Mouse (Mus musculus) megakaryocyte-erythroid progenitor cell, adult 5-6 weeks (primary cell): ENCODE data around the gene Cdk2ap1. TPM values are rescaled to one million over a fixed set of nuclear protein-coding genes. Genes with fewer than 3 reads are reported as not detected.
"Not testable (repeated sequence)": the region's sequence is repeated elsewhere in the genome, so short reads cannot be mapped to it uniquely, and the experiment has no call there.

ENCODE experiments used
- ATAC-seq: replicated peaks from 2 replicates; pipeline ENCODE4 v1.8.0; 2016; ENCODE audit warnings: mild to moderate bottlenecking, inconsistent platforms; ENCODE audit not compliant: severe bottlenecking, poor library complexity, low FRiP score, low TSS enrichment
- total RNA-seq, 2 experiments: library from RNA; stranded (forward) in 1 of 2; stranded (reverse) in 1 of 2; fragments of 200-1000, 215-1000 nt in 1 of 2; fragments of >200 nt in 1 of 2; fragmentation: Nextera tagmentation in 1 of 2; gene quantifications; 2 replicates each; pipeline ENCODE4 v1.2.3; 2014 to 2017

Cdk2ap1 gene
- total RNA-seq, 2 experiments from 2014 or later = 275 to 366 TPM

DNA sequence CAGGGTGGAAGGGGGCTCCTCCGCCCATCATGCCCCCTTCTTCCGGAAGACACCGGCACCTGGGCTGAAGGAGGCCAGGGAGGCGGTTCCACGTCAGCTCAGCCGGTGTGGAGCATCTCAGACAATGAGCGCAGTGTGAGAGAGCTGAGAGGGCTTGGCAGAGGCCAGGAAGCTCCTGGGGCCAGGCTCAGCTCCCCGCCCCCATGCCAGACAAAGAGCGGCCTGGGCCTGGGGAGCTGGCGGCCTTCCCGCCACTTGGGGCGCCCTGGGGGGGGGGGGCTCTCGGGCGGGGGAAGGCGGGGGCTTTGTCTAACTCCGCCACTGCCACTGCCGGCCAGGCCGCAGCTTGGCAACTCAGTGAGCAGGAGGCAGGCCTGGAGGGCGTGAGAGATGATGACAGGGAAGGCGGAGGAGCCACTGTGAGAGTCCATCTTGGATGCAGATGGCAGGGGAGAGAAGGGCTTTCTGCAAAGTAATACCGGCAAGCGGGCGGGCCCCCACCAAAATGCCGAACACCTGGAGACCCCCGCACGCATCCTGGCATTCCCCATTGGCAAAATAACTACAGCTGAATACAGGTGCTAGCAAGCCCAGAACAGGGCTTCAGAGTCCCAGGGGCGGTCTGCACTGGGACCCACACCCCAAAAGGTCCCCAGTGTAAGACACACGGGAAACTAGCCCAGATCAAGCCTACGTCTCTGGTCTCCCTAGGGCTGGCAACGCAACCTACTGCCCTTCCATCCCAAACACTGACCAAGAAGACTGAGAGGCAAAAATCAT is 10.6 kb downstream of the Cdk2ap1 start:
- peak; percentile 62 for ATAC-seq

DNA sequence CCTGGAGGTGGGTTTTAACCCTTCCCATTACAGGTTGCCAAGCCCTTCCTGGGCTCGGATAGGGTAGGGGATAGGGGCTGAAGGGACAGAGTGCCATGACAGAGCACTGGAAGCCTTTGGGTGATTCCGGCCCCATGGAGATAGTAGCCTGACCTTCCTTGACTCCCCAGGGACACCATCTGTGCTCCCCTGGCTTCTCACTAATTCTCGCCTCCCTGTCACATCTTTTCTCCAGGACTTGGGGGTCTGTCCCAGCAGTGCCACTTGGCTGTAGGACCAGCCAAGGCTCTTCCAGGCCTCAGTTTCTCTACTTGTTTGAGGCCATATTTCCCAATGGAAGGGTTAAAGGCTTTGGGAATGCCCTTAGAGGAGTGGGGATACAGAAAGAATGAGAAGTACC is 11.3 kb downstream of the Cdk2ap1 start:
- ATAC-seq = no peak

DNA sequence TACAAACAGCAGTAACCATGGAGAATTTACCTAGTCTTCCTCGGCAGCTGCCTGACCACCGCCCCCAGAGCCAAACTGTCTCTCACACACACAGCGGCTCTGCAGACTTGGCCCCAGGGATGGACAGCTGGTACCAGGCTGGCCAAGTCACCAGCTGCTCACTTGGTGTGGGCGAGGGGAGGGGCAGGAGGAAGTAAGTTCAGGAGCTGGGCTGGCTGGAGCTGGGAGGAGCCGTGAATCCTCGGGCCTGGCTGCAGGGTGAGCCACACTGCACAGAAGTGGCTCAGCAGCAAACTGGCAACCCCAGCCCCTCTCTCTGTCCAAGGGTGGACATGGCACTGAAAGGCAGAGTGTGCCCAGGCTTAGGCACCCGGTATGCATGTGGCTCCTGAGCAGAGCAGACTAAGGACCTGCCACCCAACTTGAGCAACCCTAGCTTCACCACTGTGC is 11.7 kb downstream of the Cdk2ap1 start:
- ATAC-seq = 0 out of 2 replicates have a peak, but pooled peaks have one; percentile 10

DNA sequence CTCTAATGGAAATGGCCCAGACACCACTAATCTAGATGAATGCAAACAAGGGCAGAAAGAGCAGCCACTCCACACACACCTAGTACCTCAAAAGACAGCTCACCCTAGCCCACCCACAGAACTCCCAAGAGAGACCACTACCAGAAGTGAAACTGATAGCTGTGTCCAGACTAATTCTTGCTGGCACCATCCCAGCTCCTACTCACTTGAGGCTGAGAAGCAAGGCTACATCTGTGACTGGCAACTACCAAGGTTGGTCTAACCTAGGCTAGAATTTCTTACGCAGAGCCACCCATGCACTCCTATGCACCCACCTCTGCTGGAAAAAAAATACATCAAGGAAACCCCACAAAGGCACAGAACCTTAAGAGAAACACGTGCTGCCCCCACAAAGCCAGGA is 12.5 kb downstream of the Cdk2ap1 start:
- no peak for ATAC-seq

DNA sequence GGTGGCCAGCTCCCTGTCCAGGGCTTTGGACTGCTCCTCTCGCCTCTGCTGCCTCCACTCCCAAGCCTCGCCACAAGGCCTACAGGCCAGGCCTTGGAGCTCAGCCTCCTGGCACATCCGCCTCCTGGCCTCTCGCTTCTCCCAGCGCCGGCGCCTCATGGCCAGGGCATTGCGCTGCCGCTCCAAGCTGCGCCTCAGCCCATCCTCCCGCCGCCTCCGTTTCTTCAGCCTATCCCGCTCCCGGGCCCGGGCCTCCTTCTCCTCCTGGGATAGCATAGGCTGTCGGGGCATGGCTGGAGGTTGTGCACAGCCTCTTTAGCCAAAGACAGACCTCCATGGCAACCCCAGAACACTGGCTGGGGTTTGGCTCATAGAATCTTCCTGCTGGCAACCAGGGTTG is 13.7 kb downstream of the Cdk2ap1 start:
- ATAC-seq = no peak

DNA sequence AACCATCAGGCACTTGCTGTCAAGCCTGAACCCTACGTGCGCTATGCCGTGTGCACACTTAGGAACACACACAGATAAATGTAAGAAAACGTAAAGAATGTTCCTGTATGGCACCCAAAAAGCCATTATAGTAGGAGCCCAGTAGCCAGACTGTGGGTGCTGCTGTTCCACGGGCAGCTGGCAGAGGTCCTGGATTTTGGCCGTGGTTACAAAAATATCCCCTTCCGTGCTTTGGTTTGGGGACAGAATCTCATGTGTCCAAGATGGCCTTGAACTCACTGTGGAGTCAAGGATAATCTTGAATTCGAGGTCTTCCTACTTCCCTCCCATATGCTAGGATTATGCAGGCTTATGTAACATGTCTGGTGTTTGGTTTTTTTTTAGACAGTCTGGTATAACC is 20.0 kb downstream of the Cdk2ap1 start:
- no peak for ATAC-seq

DNA sequence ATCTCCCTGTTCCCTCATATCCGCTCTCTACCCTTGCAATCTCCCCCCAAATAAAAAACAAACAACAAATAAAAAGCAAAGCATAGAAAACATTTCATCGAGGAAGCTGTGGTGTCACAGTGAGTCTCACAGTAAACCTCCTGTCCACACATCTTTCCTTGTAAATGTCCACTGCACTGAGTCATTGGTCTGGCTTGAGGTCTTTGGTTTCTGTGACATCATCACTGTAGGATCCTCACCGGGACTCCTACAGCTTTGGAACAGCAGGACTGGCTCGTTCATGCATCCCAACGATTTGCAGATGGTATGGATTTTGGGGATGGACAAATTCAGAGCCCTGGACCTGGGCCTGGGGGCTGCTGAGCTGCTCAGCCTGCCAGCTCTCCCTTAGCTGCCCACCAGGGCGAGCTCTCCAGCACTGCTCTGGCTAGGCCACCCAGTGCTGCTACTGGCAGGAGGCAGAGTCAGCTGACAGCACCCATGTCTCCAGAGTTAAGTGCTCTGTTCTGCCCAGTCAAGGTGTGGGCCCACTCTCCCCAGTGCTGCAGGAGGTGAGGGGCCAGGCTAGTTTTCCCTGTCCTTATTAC is 21.0 kb downstream of the Cdk2ap1 start:
- not testable (repeated sequence) for ATAC-seq

DNA sequence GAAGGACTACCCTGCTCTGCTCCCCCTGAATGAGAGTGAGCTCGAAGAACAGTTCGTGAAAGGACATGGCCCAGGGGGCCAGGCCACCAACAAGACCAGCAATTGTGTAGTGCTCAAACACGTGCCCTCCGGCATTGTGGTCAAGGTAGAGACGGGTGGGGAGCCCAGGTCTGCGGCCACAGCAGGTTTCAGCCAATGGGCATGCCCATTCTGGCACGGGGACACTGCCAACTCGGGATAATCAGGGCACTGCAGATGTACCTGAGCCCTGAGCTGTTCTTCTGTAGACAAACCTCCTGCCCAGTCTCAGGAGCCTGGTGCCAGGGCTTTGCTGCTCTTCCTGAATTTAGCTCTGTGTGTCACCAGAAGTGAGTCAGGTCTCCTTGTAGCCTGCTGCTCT is 24.1 kb downstream of the Cdk2ap1 start:
- ATAC-seq = no peak

DNA sequence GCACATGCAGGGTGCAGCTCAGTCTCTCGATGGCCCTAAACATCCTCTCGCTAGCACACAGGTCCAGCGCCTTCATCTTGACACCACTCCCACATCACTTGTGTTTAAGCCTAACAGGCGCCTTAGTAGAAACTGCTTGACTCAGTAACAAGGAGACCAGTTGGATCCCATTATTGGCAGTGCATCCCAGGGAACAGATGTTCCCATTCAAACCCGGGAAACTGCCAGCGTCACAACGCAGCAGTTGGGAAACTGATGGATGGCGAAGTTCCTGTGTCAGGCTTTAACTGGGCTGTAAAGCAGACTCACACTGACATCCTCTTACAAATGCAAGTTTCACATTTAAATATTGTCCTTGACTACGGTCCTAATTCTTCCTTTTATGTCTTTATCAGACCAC is 25.0 kb downstream of the Cdk2ap1 start:
- no peak for ATAC-seq

DNA sequence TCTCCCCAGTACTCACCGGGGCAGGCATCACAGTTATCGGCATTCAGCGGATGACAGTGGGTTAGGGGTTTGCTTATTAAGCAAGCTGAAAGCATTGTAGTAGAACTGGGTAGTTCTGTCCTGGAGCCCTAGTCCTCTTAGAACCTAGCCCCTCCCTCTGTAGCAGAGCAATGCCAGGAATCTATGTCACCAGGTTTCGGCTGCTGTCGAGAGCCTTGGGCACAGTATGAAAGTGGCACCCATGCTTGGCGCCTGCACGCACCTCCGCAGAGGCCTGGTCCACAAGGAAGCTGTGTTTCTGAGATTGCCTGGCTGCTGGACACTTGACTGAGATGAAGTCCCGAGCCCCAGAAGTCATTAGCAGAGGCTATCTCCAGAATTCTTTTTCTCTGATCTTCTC is 25.8 kb downstream of the Cdk2ap1 start:
- no peak for ATAC-seq

DNA sequence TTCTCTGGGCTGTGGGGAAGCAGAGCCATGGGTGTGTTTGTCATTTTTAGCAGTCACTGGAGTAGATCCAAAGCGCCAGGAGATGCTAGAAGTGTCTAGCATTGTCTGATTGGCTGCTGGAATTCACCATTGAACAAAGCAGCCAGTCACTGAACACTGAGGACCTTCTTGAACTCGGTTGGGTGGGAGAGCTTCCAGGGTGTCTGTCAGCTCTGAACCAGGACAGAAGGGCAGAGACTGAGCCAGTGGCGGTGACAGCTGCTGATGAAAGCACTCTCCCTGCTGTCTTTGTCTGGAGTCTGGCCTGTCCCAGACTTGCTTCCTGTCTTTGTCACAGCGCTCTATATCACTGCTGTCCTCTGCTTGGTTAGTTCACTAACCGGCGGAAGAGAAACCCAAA is 28.5 kb downstream of the Cdk2ap1 start:
- no peak for ATAC-seq

DNA sequence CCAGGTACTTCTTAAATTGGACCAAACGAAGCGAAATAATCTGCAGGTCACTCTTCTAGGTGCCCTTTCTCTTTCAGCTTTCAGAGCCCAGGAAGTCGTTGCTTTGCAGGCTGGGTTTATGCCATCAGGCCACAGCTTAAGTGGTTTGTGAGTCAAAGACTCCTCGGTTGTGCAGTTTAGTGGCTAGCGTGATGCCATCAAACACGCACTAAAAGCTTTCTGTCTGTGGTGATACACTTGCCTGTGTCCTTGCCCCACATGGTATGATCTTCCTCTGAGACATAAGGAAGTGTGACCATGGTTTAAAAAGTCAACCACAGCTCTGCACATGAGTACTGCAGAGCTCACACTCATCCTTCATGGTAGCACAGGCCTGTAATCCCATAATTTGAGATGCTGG is 32.8 kb downstream of the Cdk2ap1 start:
- ATAC-seq = no peak

DNA sequence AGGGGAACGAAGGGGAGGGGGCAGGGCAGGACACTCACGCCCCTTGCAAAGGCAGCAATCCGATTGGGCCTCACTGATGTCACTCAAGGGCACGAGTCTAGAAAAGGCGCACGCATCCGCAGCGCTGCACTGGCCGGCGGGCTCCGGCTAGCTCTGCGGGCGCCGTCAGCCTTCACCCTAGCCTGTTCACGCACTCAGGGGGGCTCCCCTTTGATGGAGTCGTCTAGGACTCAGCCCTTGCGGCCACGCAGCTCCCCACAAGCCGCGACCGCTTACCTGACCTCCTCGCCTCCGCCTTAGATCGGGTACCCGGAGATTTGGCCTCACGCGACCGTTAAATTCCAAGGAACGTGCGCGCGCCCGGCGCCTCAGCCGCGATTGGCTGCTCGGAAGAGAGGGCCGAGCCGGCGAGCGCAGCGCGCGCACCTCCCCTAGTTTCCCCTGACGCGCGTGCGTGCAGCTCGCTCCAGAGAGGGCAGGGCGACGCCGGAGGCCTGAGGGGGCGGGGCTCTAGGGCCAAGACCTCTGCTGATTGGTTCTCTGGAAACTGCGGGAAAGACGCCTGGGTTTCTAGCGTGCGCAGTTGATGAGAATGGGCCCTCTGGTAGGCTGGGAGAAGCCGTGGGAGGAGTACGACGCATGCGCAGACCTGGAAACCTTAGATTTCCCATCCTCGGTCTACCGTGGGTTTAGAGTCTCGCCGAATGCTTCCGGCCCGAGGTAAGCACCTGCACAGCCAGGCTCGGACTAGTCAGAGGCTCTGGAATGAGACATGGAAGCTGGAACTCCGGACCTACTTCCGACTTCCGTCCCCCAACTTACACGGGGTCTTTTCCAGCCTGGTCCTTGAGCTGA is 35.1 kb downstream of the Cdk2ap1 start, which contains the start of the genes Mphosph9 and 2810006K23Rik:
TSS of gene Mphosph9 (minus strand) at position 463 of the 855 bp plus-strand sequence.
TSS of gene 2810006K23Rik (plus strand) at position 580 of the 855 bp plus-strand sequence.
- peak; percentile 94 for ATAC-seq

DNA sequence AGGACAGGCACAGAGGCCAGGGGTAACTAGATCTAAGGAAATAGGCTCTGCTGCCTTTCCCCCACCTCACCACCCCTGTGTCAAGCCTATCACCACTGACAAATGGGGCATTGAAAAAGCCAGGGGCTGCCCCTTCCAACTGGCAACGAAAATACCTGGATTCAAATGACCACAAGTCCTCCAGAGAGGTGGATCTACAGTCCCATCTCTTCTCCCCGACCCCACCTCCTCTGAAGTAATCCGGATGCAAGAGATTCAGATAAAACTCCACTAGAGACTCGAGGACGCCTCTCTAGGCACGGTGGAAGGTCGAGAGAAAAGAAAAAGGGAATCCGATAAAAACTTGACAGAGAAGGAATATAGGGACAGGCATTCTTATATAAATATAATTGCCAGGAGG is 36.1 kb downstream of the Cdk2ap1 start:
- no peak for ATAC-seq

DNA sequence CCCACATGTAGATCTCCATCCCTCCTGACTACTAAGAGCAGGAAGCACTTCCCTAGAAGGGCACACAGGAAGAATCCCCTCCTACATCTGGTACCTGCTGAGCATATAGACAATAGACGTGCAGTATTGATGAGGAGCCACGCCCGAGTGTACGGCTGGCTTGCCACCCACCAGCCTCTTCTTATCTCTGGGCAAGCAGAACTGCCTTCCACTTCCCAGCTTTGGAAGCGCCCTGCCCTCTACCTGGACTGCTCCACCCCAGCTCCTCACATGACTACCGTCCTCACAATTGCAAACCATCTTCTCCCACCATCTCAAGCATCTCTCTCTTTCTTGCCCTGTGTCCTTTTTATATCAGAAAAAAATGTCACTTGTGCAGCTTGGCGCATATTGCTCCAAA is 45.2 kb downstream of the Cdk2ap1 start:
- 0 out of 2 replicates have a peak, but pooled peaks have one; percentile 70 for ATAC-seq

DNA sequence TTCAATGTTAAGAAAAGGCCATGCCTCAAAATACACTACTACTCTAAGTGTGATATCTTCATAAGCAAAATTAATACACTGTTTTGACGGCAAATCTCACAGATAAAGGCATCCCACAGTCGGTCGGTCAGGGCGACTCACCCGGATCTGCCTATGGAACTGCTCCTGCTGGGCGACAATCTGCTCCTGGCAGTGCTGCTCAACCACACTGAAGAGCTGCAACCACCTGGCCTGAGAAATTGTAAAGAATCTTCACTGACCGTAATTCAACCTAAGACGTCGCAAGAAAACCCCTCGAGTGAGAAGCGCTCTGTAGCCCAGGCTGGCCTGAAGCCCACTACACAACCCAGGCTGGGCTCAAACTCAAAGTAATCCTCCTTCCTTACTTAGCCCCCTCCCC is 46.9 kb downstream of the Cdk2ap1 start:
- ATAC-seq = no peak

DNA sequence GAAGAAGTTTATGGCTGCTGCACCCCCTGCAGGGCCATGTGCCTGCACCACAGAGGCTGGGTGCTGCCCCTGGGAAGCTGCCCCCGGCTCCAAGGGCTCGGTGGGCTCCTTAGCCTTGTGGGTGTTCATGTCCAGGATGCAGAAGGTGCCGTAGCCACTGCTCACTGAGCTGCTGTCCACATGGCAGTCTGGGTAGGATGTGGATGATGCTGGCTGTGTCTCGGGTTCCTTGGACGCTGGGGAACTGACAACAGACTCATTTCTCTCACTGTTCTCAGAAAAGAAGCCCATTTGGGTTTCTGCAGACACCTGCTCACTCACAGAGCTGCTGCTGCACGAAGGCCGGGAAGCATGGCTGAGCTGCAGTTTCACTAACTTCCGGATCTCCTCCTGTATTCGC is 47.4 kb downstream of the Cdk2ap1 start:
- no peak for ATAC-seq

DNA sequence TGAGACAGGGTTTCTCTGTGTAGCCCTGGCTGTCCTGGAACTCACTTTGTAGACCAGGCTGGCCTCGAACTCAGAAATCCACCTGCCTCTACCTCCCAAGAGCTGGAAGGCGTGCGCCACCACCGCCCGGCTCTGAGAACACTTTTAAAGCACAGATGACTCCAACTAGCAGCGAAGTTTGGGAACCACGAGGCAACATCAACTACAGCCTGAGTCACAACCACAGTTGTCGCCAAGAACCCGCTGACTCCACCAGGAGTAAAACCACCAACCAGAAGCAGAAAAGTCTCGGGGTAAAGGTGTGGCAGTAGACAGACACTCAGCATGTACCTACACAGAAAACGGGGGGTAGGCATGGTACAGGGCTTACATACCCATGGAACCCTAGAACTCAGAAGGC is 52.8 kb downstream of the Cdk2ap1 start:
- ATAC-seq = no peak

DNA sequence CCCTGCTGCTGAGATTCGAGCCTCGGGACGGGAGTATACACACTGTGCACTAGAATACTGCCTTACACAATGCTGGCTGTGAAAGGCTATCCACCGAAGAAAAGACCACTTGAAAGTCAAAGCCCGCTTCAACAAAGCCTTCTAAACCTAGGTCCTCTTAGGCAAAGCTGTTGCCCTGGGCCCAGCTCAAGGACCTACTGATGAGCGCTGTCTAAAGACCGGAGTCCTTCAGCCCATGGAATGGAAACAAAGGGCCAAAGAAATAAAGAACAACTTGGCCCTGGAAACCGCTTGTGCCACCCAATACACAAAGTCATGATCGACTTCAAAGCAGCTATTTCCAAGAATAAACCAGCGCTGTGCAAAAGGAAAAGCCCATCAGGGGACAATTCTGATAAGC is 53.7 kb downstream of the Cdk2ap1 start:
- ATAC-seq = no peak

DNA sequence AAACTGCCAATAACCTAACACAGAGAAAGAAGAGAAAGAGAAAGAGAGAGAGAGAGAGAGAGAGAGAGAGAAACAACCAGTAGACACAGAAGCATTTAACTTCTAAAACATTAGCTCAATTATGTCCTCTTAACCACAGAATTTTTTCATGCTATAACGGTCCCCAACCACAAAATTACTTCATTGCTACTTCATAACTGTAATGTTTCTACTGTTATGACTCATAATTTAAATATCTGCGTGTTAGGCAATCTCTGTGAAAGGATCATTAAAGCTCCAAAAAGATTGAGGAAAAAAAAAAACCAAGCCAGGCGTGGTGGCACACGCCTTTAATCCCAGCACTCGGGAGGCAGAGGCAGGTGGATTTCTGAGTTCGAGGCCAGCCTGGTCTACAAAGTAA is 60.0 kb downstream of the Cdk2ap1 start:
- ATAC-seq = not testable (repeated sequence)
